Mouse (Mus musculus) G1E (cell line): ENCODE data around the gene Olfr1440.

Experiments used
- CTCF ChIP-seq: IDR thresholded peaks from 2 replicates; pipeline ENCODE4 v1.5.1; 2012; ENCODE audit warnings: low read depth, low read length, inconsistent platforms, mixed read lengths
- GATA1 ChIP-seq: IDR thresholded peaks from 2 replicates; pipeline ENCODE4 v1.6.1; 2012; ENCODE audit warnings: borderline replicate concordance, low read length, inconsistent platforms, mixed read lengths
- GATA2 ChIP-seq: IDR thresholded peaks from 2 replicates; pipeline ENCODE4 v1.6.1; 2012; ENCODE audit warnings: low read depth, low read length, inconsistent platforms, borderline replicate concordance
- POLR2AphosphoS5 ChIP-seq: IDR thresholded peaks from 2 replicates; pipeline ENCODE4 v1.6.1; 2012; ENCODE audit warnings: low read depth, low read length, inconsistent platforms; ENCODE audit not compliant: insufficient replicate concordance
- TAL1 ChIP-seq: conservative IDR thresholded peaks from 2 replicates; pipeline ENCODE4 v1.6.1; 2012; ENCODE audit warnings: low read depth, low read length, inconsistent platforms, mixed read lengths

GRCm38 (mm10) chr19:12421680-12422079, 34.6 kb downstream of the Olfr1440 start:
- TF ChIP-seq CTCF (no peak), POLR2AphosphoS5 (no peak), GATA1 (no peak), TAL1 (no peak), GATA2 (no peak)
